Mouse (Mus musculus) small intestine, adult 10 weeks (tissue): ENCODE results near the gene Mrps22. TPM values are rescaled to one million over a fixed set of nuclear protein-coding genes. Genes with fewer than 3 reads are reported as not detected.

Experiments
- polyA plus RNA-seq: library from polyadenylated mRNA; stranded (reverse); fragments of 350-450 nt; fragmentation: Illumina TruSeq; extraction: RNeasy Lipid Tissue Mini Kit (QIAGEN cat#74804); gene quantifications from one replicate; pipeline ENCODE4 v1.2.3, GENCODE M21; 2014; ENCODE audit warnings: low replicate concordance

The Mrps22 gene
- polyA plus RNA-seq: 69.7 TPM

DNA sequence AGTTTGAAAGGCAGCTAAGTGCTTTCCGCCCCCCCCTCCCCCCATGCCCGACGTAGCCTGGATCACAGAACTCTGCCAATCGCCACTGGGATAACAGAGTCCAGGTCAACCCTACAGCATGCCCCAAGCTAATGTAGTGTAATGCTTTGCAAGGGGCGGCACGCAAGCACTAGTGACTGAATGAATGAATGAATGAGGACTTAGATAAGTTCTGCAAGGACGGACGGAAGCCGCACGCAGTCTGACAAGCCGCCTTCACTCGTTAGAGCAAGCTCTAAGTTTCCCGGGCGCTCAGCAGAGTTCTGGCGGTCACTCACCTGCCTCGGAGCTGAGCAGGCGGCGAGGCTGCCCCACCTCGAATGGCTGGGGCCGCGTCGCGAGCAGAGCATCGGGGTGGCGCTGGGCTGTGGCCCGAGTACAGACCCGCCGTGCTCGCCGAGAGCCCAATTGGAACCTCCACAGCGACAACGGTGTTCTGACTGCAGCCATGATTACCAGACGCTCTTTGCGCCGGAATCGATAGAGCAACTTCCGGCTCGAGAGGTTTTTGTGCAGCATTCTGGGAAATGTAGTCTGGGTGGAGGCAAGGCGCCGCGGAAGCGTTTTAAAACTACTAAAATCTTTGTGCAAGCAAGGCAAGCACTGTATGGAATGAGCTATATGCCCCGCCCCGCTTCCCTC lies at the start of gene Mrps22:
Gene Mrps22, minus strand, starts transcription at position 505 of the 681 bp plus-strand sequence.

DNA sequence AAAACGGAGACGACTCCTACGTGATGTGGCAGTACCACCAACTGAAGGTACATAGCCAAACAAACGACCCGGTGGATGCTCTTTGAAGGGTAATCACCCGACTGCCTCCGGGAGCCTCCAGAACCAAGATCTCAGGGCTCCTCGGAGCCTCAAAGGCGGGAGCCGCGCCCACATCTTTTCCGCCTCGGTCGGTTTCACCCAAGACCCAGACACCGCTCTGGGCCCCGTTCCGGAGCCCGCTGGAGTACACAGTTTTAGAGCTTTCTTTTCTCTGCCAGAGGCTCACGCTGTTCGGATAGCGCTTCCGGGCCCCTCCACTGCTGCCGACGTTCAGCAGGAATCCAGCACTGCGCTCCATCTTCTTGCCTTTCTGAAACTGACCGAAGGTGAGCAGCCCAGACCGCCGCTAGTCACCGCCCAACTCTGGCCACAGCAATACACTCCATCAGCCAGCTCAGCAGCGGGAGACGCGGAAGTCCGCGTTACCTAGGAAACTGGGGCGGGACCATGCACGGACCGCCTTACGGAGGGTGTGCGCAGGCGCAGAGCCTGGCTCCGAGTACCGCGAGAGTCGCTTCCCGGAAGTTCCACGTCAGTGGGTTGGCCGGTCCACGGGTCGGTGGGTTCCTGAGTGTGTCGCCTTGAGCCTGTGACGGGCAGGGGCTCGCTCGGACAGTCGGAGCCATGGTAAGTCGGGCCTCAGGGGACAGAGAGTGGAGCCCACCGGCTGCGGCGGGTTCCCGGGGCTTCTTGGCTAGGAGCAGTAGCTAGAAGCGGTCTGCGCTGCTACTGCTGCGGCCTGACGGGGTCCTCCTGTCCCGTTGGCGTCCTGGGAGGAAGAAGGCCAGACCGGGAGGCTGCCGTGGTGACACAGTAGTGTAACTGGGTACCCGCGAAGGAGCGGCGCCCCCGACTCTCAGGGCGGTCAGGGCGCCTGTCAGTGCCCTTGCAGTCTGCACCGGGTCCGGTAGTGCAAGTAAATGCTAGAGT lies 38.0 kb downstream of the Mrps22 start, which contains the start of gene Copb2:
Gene Copb2, plus strand, starts transcription at position 585 of the 990 bp plus-strand sequence.

Other genes with a start within 250 kb of the Mrps22 start
- 0.26 TPM for gene Rbp1, start 178.7 kb downstream of the Mrps22 start, polyA plus RNA-seq
- 720 TPM for gene Rbp2, start 115.5 kb downstream of the Mrps22 start, polyA plus RNA-seq
- 658 TPM for gene Copb2, start 37.9 kb downstream of the Mrps22 start, polyA plus RNA-seq
- not detected for gene Prr23a1, start 240.8 kb upstream of the Mrps22 start, polyA plus RNA-seq